Mouse (Mus musculus): Measurements from ENCODE around the gene Hist2h2be.

GRCm38 (mm10) chr3:96237335-96237903, 16.5 kb downstream of the Hist2h2be start:
- TF ChIP-seq CTCF (IDR thresholded peaks at IDR 0.05; ENCODE audit: borderline replicate concordance, insufficient read depth, low read depth, low read length) = no peak
- no peak for TF ChIP-seq POLR2A (IDR thresholded peaks at IDR 0.05; ENCODE audit: borderline replicate concordance, insufficient read depth, low read length)
